Mouse (Mus musculus) forebrain, embryonic 11.5 days (tissue): ENCODE measurements at regions not wholly inside any gene's neighbourhood (a gene's known extent, or its start where the extent isn't known, plus 50 kb on each side); places are given as distances from the start of the nearest gene placed in this dataset.

Experiments
- ATAC-seq: fragments of 200-750 bp; cut with Nextera tagmentation; replicated peaks from 2 replicates; pipeline ENCODE4 v1.8.0; 2017; ENCODE audit warnings: moderate TSS enrichment; ENCODE audit not compliant: low FRiP score
- DNase-seq: peaks from one replicate; pipeline ENCODE4 v3.0.0-alpha.2; 2017; ENCODE audit warnings: low spot score
- H3K27ac ChIP-seq: fragments of 300-500 bp; sonication (generic); 2 replicates; pipeline ENCODE4 v1.5.1; 2014; ENCODE audit warnings: low read depth, low read length
- H3K27me3 ChIP-seq: fragments of 300-500 bp; sonication (generic); 2 replicates; pipeline ENCODE4 v1.6.1; 2014; ENCODE audit warnings: mild to moderate bottlenecking, low read length, mixed read lengths; ENCODE audit not compliant: control insufficient read depth, insufficient read depth
- H3K36me3 ChIP-seq: fragments of 300-500 bp; sonication (generic); 2 replicates; pipeline ENCODE4 v1.6.1; 2014; ENCODE audit warnings: mild to moderate bottlenecking, low read length, moderate library complexity, mixed read lengths; ENCODE audit not compliant: control insufficient read depth, insufficient read depth
- H3K4me1 ChIP-seq: fragments of 300-500 bp; sonication (generic); replicated peaks from 2 replicates; pipeline ENCODE4 v1.6.1; 2014; ENCODE audit warnings: low read length, mixed read lengths; ENCODE audit not compliant: control insufficient read depth, insufficient read depth
- H3K4me2 ChIP-seq: fragments of 300-500 bp; sonication (generic); 2 replicates; pipeline ENCODE4 v1.6.1; 2014; ENCODE audit warnings: low read depth, mild to moderate bottlenecking, low read length, moderate library complexity, mixed read lengths; ENCODE audit not compliant: severe bottlenecking
- H3K4me3 ChIP-seq: fragments of 300-500 bp; sonication (generic); 2 replicates; pipeline ENCODE4 v1.5.1; 2014; ENCODE audit warnings: low read depth, low read length
- H3K9ac ChIP-seq: fragments of 300-500 bp; sonication (generic); 2 replicates; pipeline ENCODE4 v1.6.1; 2014; ENCODE audit warnings: low read length
- H3K9me3 ChIP-seq: fragments of 300-500 bp; sonication (generic); 2 replicates; pipeline ENCODE4 v1.6.1; 2016; ENCODE audit warnings: low read length, mixed read lengths; ENCODE audit not compliant: control insufficient read depth
- WGBS: fragments of 180-500 bp; shearing (Covaris S2); extraction: QIAGEN DNeasy Blood & Tissue Kit; methylation state at CpG from one replicate; pipeline ENCODE4 v1.1.7; 2014; 5-methylcytosine and 5-hydroxymethylcytosine counted together

- Histone ChIP-seq H3K27ac (no peak overlapping the region), H3K9ac (peak overlapping the region; percentile 12), H3K4me1 (peaks cover 8% of the 10 kb centered on the region), H3K4me2 (peak overlapping the region; percentile 43), H3K4me3 (peak overlapping the region; percentile 23), H3K9me3 (no peaks in the 10 kb centered on the region), H3K27me3 (peaks cover 10% of the 10 kb centered on the region; the same call in 1 of the 2 replicates), H3K36me3 (no peaks in the 10 kb centered on the region)
- peak; percentile 65 for DNase-seq
- peak; percentile 84 for ATAC-seq
- WGBS = 2% methylated on average over 15 of the region's 15 CpGs
These were observed 269.1 kb downstream of the Zfp704 start for GRCm38 (mm10) chr3:9340788-9341187.

- DNase-seq (no peak), ATAC-seq (no peak)
- peak overlapping the region; percentile 23; the same call in 1 of the 2 replicates for H3K4me3 ChIP-seq
- no peak overlapping the region for H3K27ac ChIP-seq
- peaks cover 8% of the 10 kb centered on the region for H3K4me1 ChIP-seq
- no peaks in the 10 kb centered on the region for H3K36me3 ChIP-seq
- H3K27me3 ChIP-seq = peaks cover 8% of the 10 kb centered on the region; the same call in 1 of the 2 replicates
- WGBS = 34% methylated on average over 4 of the region's 4 CpGs
- peak overlapping the region; percentile 43; the same call in 1 of the 2 replicates for H3K4me2 ChIP-seq
- no peaks in the 10 kb centered on the region for H3K9me3 ChIP-seq
- H3K9ac ChIP-seq = peak overlapping the region; percentile 12; the same call in 1 of the 2 replicates
These were observed 269.5 kb downstream of the Zfp704 start for GRCm38 (mm10) chr3:9340344-9340743.

GRCm38 (mm10) chr3:9339669-9340068 is 270.2 kb downstream of the Zfp704 start:
- ATAC-seq = no peak

GRCm38 (mm10) chr3:9335580-9335979 is 274.3 kb downstream of the Zfp704 start:
- Histone ChIP-seq H3K9ac (no peak overlapping the region), H3K4me2 (no peak overlapping the region), H3K36me3 (no peaks in the 10 kb centered on the region), H3K27ac (no peak overlapping the region), H3K9me3 (no peaks in the 10 kb centered on the region), H3K4me1 (peaks cover 6% of the 10 kb centered on the region; the same call in 1 of the 2 replicates), H3K4me3 (no peak overlapping the region), H3K27me3 (no peaks in the 10 kb centered on the region)
- no peak for DNase-seq
- no peak for ATAC-seq
- 40% methylated on average over 4 of the region's 4 CpGs for WGBS

More at GRCm38 (mm10) chr3:9339669-9340068, 270.2 kb downstream of the Zfp704 start:
- no peak for DNase-seq
- Histone ChIP-seq H3K9ac (no peak overlapping the region), H3K27ac (no peak overlapping the region), H3K36me3 (no peaks in the 10 kb centered on the region), H3K4me1 (peaks cover 8% of the 10 kb centered on the region), H3K4me3 (no peak overlapping the region), H3K9me3 (no peaks in the 10 kb centered on the region), H3K27me3 (peaks cover 2% of the 10 kb centered on the region; the same call in 1 of the 2 replicates), H3K4me2 (no peak overlapping the region)
- WGBS = 91% methylated on average over 4 of the region's 4 CpGs
